Mouse (Mus musculus) liver, adult 2 months (tissue): Measurements from ENCODE around the gene Tfpi.

Source experiments
- CTCF ChIP-seq: fragments of 200-500 bp; IDR thresholded peaks from 2 replicates; pipeline ENCODE4 v1.5.1; 2011; ENCODE audit warnings: low read depth, low read length, control low read depth
- POLR2A ChIP-seq: fragments of 200-500 bp; IDR thresholded peaks from 2 replicates; pipeline ENCODE4 v1.6.1; 2011; ENCODE audit warnings: low read length, control low read depth; ENCODE audit not compliant: insufficient read depth; ENCODE audit errors: extremely low read depth

GRCm38 (mm10) chr2:84476577-84476976 lies at the start of gene Tfpi:
- TF ChIP-seq POLR2A (no peak), CTCF (no peak)
